Mouse (Mus musculus) CH12.LX (cell line): ENCODE measurements around the gene Clca3b. TPM values are rescaled to one million over a fixed set of nuclear protein-coding genes. Genes with fewer than 3 reads are reported as not detected.
"Not testable (repeated sequence)": the region's sequence is repeated elsewhere in the genome, so short reads cannot be mapped to it uniquely, and the experiment has no call there.

Experiments used
- DNase-seq: peaks from one replicate; pipeline ENCODE4 v3.0.0-alpha.2; 2013; ENCODE audit errors: extremely low read depth
- H3K27ac ChIP-seq: 2 replicates; pipeline ENCODE4 v1.5.1; 2012; ENCODE audit warnings: low read depth, mild to moderate bottlenecking, control low read depth, moderate library complexity; ENCODE audit not compliant: insufficient read depth
- H3K27me3 ChIP-seq: replicated peaks from 2 replicates; pipeline ENCODE3; 2012; ENCODE audit warnings: inconsistent platforms
- H3K36me3 ChIP-seq, 2 experiments: replicated peaks in 1 of 2; 2 replicates each; pipeline versions ENCODE3 to v1.6.1; 2012; ENCODE audit warnings: inconsistent platforms in 1 of 2, low read length in 1 of 2, mild to moderate bottlenecking in 1 of 2, mixed read lengths in 1 of 2, moderate library complexity in 1 of 2; ENCODE audit not compliant: control insufficient read depth in 1 of 2, insufficient read depth in 1 of 2
- H3K4me1 ChIP-seq, 2 experiments: 2 replicates each; pipeline ENCODE4 v1.6.1; 2012; ENCODE audit warnings: inconsistent platforms in 1 of 2, moderate library complexity in 1 of 2; ENCODE audit not compliant: insufficient read depth in 2 of 2, control insufficient read depth in 1 of 2
- H3K4me2 ChIP-seq: 2 replicates; pipeline ENCODE4 v1.6.1; 2012; ENCODE audit warnings: low read depth, mild to moderate bottlenecking, control low read depth; ENCODE audit not compliant: poor library complexity, insufficient read depth, severe bottlenecking
- H3K4me3 ChIP-seq, 3 experiments: fragments of 150-350 bp in 1 of 3; sonication (generic) in 1 of 3; replicated peaks in 1 of 3; 2 replicates each; pipeline versions ENCODE3 to v1.5.1; 2011 to 2012; ENCODE audit warnings: low read depth in 2 of 3, low read length in 2 of 3, mild to moderate bottlenecking in 2 of 3, moderate library complexity in 2 of 3, control low read depth in 1 of 3, improper control_type of control experiment in 1 of 3, inconsistent platforms in 1 of 3, mixed read lengths in 1 of 3; ENCODE audit not compliant: poor library complexity in 1 of 3
- H3K79me2 ChIP-seq: replicated peaks from 2 replicates; pipeline ENCODE4 v1.6.1; 2012; ENCODE audit warnings: mild to moderate bottlenecking, moderate library complexity; ENCODE audit not compliant: control insufficient read depth, poor library complexity, insufficient read depth, severe bottlenecking; ENCODE audit errors: extremely low read depth
- H3K9ac ChIP-seq: 2 replicates; pipeline ENCODE4 v1.6.1; 2012; ENCODE audit warnings: low read depth, mild to moderate bottlenecking, control low read depth, moderate library complexity; ENCODE audit not compliant: insufficient read depth
- H3K9me3 ChIP-seq: replicated peaks from 2 replicates; pipeline ENCODE3; 2012; ENCODE audit warnings: low read length, inconsistent platforms, mixed read lengths
- BHLHE40 ChIP-seq: IDR thresholded peaks from 2 replicates; pipeline ENCODE4 v1.6.1; 2011; ENCODE audit warnings: mild to moderate bottlenecking, low read depth, low read length, improper control_type of control experiment
- CHD2 ChIP-seq: IDR thresholded peaks from 2 replicates; pipeline ENCODE4 v1.6.1; 2011; ENCODE audit warnings: low read length, improper control_type of control experiment
- CTCF ChIP-seq, 2 experiments: IDR thresholded peaks in 1 of 2; conservative IDR thresholded peaks in 1 of 2; 2 replicates each; pipeline ENCODE4 v1.5.1; 2011 to 2012; ENCODE audit warnings: low read depth in 2 of 2, low read length in 2 of 2, improper control_type of control experiment in 1 of 2, inconsistent platforms in 1 of 2, mild to moderate bottlenecking in 1 of 2, moderate library complexity in 1 of 2
- EP300 ChIP-seq: IDR thresholded peaks from 2 replicates; pipeline ENCODE4 v1.6.1; 2011; ENCODE audit warnings: low read length, improper control_type of control experiment
- ETS1 ChIP-seq: conservative IDR thresholded peaks from 2 replicates; pipeline ENCODE4 v1.6.1; 2012; ENCODE audit warnings: low read depth, mild to moderate bottlenecking, inconsistent platforms, low read length, improper control_type of control experiment, moderate library complexity
- IRF4 ChIP-seq: IDR thresholded peaks from 2 replicates; pipeline ENCODE4 v1.6.1; 2014; ENCODE audit warnings: low read depth, mild to moderate bottlenecking, inconsistent platforms, low read length, improper control_type of control experiment
- JUND ChIP-seq: conservative IDR thresholded peaks from 2 replicates; pipeline ENCODE4 v1.6.1; 2011; ENCODE audit warnings: low read depth, low read length, improper control_type of control experiment
- MAX ChIP-seq: IDR thresholded peaks from 2 replicates; pipeline ENCODE4 v1.6.1; 2011; ENCODE audit warnings: low read length, improper control_type of control experiment
- MXI1 ChIP-seq: IDR thresholded peaks from 2 replicates; pipeline ENCODE4 v1.6.1; 2011; ENCODE audit warnings: mild to moderate bottlenecking, low read depth, low read length, improper control_type of control experiment
- NELFE ChIP-seq: IDR thresholded peaks from 2 replicates; pipeline ENCODE4 v1.6.1; 2011; ENCODE audit warnings: low read depth, low read length, improper control_type of control experiment
- NRF1 ChIP-seq: IDR thresholded peaks from 2 replicates; pipeline ENCODE4 v1.6.1; 2014; ENCODE audit warnings: low read depth, mild to moderate bottlenecking, inconsistent platforms, low read length, improper control_type of control experiment, moderate library complexity
- POLR2AphosphoS2 ChIP-seq: IDR thresholded peaks from 2 replicates; pipeline ENCODE4 v1.6.1; 2011; ENCODE audit warnings: low read depth, low read length, improper control_type of control experiment
- RAD21 ChIP-seq: IDR thresholded peaks from 2 replicates; pipeline ENCODE4 v1.6.1; 2011; ENCODE audit warnings: low read depth, mild to moderate bottlenecking, low read length, improper control_type of control experiment, moderate library complexity
- RCOR1 ChIP-seq: conservative IDR thresholded peaks from 2 replicates; pipeline ENCODE4 v1.6.1; 2012; ENCODE audit warnings: low read depth, mild to moderate bottlenecking, inconsistent platforms, low read length, improper control_type of control experiment
- TCF12 ChIP-seq: IDR thresholded peaks from 2 replicates; pipeline ENCODE4 v1.6.1; 2014; ENCODE audit warnings: low read depth, mild to moderate bottlenecking, inconsistent platforms, low read length, improper control_type of control experiment
- ZKSCAN1 ChIP-seq: IDR thresholded peaks from 2 replicates; pipeline ENCODE4 v1.6.1; 2012; ENCODE audit warnings: low read depth, inconsistent platforms, low read length, improper control_type of control experiment, borderline replicate concordance
- ZMIZ1 ChIP-seq: IDR thresholded peaks from 2 replicates; pipeline ENCODE4 v1.6.1; 2012; ENCODE audit warnings: low read depth, mild to moderate bottlenecking, inconsistent platforms, low read length, improper control_type of control experiment
- dilution Hi-C: fragments of 300-500 bp; cut with MboI; formaldehyde crosslinking; loops from 2 replicates; pipeline ENCODE4 v1.14.3; 2020; ENCODE audit warnings: low sequenced_read_pairs; ENCODE audit not compliant: extremely low pct_unique_long_range_greater_than_20kb, extremely low pct_ligation_motif_present
- in situ Hi-C: fragments of 300-500 bp; cut with MboI; formaldehyde crosslinking; loops from 3 replicates; pipeline ENCODE4 v1.14.3; 2019; ENCODE audit warnings: low sequenced_read_pairs, low pct_ligation_motif_present, low pct_unique_long_range_greater_than_20kb, mixed read lengths
- polyA plus RNA-seq: library from polyadenylated mRNA; unstranded; fragments of >175 nt; gene quantifications from 2 replicates; pipeline ENCODE4 v1.2.1, GENCODE M21; 2012; ENCODE audit warnings: low read depth; ENCODE audit not compliant: insufficient read length
- total RNA-seq, 2 experiments: library from RNA; depleted of rRNA; stranded (reverse); fragments of 300-350 nt in 1 of 2; fragments of >200 nt in 1 of 2; gene quantifications; 2 replicates each; pipeline ENCODE4 v1.2.3; 2012 to 2014

Clca3b gene
- total RNA-seq (2012; rRNA removed), result not detected in 2 replicates
- not detected in 2 replicates for total RNA-seq (2014; rRNA removed)
- not detected in 2 replicates for polyA plus RNA-seq

DNA sequence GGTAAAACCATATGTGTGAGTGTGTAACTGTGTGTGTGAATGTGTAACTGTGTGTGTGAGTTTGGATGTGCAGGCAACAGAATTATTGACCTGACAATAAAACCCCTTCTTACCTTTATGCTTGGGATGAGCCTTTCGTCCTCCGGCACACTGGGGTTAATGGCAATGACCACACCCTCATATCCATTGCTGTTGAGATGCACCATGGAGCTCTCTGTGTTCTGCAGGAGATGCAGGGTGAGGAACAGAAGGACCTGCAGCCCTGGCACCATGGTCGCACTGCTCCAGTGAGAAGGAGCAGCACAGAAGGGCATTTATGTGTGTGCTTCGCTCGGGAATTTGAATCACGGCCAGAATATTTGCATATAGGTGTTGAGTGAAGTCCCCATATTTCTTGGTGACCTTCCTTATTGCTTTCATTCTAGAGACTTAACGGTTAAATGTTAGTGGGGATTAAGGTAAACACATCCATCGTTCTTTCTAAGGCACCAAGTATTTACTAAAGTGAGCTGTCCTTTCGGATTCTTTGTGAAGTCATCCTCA is at the start of gene Clca3b:
Gene Clca3b (minus strand): TSS at position 344 of the 543 bp plus-strand sequence.
- H3K4me1 ChIP-seq, H3K9me3 ChIP-seq, H3K9ac ChIP-seq, dilution Hi-C loops, H3K4me3 ChIP-seq, H3K27ac ChIP-seq, H3K27me3 ChIP-seq, H3K79me2 ChIP-seq, in situ Hi-C loops, H3K36me3 ChIP-seq, DNase-seq, H3K4me2 ChIP-seq: not testable (repeated sequence)

DNA sequence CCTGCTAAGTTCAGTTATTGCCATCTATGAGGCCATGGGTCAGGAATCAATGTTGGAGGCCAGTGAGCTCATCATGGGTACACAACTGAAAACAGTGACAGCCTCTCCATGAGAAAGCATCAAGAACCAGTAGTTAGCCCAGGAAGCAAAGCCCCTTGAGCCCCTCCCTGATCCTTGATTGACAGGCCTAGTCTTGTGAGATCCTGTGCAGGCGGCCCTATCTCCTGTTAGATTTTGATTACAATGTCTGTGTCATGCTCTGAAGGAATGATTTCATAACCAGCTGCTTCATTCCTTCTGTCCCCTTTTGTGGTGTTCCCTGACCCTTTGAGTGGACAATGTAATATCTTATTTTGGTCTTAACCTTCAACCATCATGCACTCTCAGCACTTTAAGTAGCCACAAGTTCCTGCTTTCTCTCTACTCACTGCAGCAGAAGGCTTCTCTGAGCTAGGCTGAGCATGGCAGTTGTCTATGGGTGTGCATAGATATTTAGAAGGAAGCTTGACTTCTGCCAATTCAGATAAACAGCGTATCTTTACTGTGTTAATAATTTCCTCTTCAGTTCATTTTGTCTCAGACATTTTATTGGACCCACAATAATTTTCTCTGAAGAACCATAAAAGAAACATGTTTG is 48.0 kb upstream of the Clca3b start:
- in situ Hi-C loops (no loop called here), dilution Hi-C loops (no loop called here)
- Histone ChIP-seq H3K27me3 (no peaks in the 10 kb centered on the region), H3K9me3 (no peaks in the 10 kb centered on the region), H3K79me2 (no peaks in the 10 kb centered on the region), H3K36me3 (no peaks in the 10 kb centered on the region), H3K9ac (no peak overlapping the region), H3K27ac (no peak overlapping the region), H3K4me1 (peaks cover 0 to 36% of the 10 kb centered on the region in 2 experiments; a peak in 2 of 4 replicates), H3K4me2 (no peak overlapping the region), H3K4me3 (no peak overlapping the region)
- no peak for DNase-seq
- TF ChIP-seq RCOR1 (no peak), IRF4 (no peak), NRF1 (no peak), ETS1 (no peak), BHLHE40 (no peak), RAD21 (no peak), EP300 (no peak), CHD2 (no peak), JUND (no peak), POLR2AphosphoS2 (no peak), TCF12 (no peak), ZKSCAN1 (no peak), MAX (no peak), MXI1 (no peak), ZMIZ1 (no peak), NELFE (no peak), CTCF (conservative IDR thresholded peaks at IDR 0.05 in 1 of 2, IDR thresholded peaks at IDR 0.05 in 1 of 2; ENCODE audit: low read depth in 2 of 2, low read length in 2 of 2) (no peak)
